Mouse (Mus musculus) stomach, postnatal 0 days (tissue): ENCODE results near the gene Gpc3. TPM values are rescaled to one million over a fixed set of nuclear protein-coding genes. Genes with fewer than 3 reads are reported as not detected.
A peak's percentile ranks its signal among the peaks of the same experiment; 100 is the strongest.

ENCODE experiments used
- ATAC-seq: fragments of 200-750 bp; cut with Nextera tagmentation; 2 replicates; pipeline ENCODE4 v1.8.0; 2017; ENCODE audit not compliant: low FRiP score, low TSS enrichment
- DNase-seq: peaks from one replicate; pipeline ENCODE4 v3.0.0-alpha.2; 2016; ENCODE audit warnings: low spot score
- H3K27ac ChIP-seq: fragments of 300-500 bp; sonication (generic); replicated peaks from 2 replicates; pipeline ENCODE4 v1.5.1; 2014; ENCODE audit warnings: mild to moderate bottlenecking, control low read depth
- H3K27me3 ChIP-seq: fragments of 300-500 bp; sonication (generic); 2 replicates; pipeline ENCODE4 v1.6.1; 2014; ENCODE audit warnings: low read length; ENCODE audit not compliant: control insufficient read depth, insufficient read depth
- H3K36me3 ChIP-seq: fragments of 300-500 bp; sonication (generic); 2 replicates; pipeline ENCODE4 v1.6.1; 2014; ENCODE audit warnings: low read length, mixed read lengths; ENCODE audit not compliant: control insufficient read depth, insufficient read depth
- H3K4me1 ChIP-seq: fragments of 300-500 bp; sonication (generic); replicated peaks from 2 replicates; pipeline ENCODE4 v1.6.1; 2014; ENCODE audit warnings: antibody characterized with exemption; ENCODE audit not compliant: control insufficient read depth, insufficient read depth
- H3K4me2 ChIP-seq: fragments of 300-500 bp; sonication (generic); replicated peaks from 2 replicates; pipeline ENCODE4 v1.6.1; 2014; ENCODE audit warnings: low read depth, mild to moderate bottlenecking, control low read depth, moderate library complexity
- H3K4me3 ChIP-seq: fragments of 300-500 bp; sonication (generic); 2 replicates; pipeline ENCODE4 v1.5.1; 2014; ENCODE audit warnings: low read depth, low read length, control low read depth
- H3K9ac ChIP-seq: fragments of 300-500 bp; sonication (generic); 2 replicates; pipeline ENCODE4 v1.6.1; 2014; ENCODE audit warnings: mild to moderate bottlenecking, low read length, control low read depth, mixed read lengths
- H3K9me3 ChIP-seq: fragments of 300-500 bp; sonication (generic); 2 replicates; pipeline ENCODE4 v1.6.1; 2016; ENCODE audit warnings: low read length; ENCODE audit not compliant: control insufficient read depth
- CTCF ChIP-seq: IDR thresholded peaks from 2 replicates; pipeline ENCODE4 v1.5.1; 2016; ENCODE audit warnings: antibody characterized with exemption, low read depth, mild to moderate bottlenecking, moderate library complexity
- EP300 ChIP-seq: optimal IDR thresholded peaks from 2 replicates; pipeline ENCODE3; 2016; ENCODE audit warnings: antibody characterized with exemption
- WGBS: fragments of 180-500 bp; shearing (Covaris S2); extraction: QIAGEN DNeasy Blood & Tissue Kit; methylation state at CpG from one replicate; pipeline ENCODE4 v1.1.7; 2014; 5-methylcytosine and 5-hydroxymethylcytosine counted together
- polyA plus RNA-seq: library from polyadenylated mRNA; unstranded; fragments of >200 nt; fragmentation: Nextera tagmentation; extraction: Ambion mirVana; gene quantifications from 2 replicates; pipeline ENCODE4 v1.2.1, GENCODE M21; 2015

Gpc3 gene
- polyA plus RNA-seq, 1 experiment from 2014 or later: 238 TPM

- Histone ChIP-seq H3K27me3 (no peaks in the 10 kb centered on the region), H3K4me2 (no peak overlapping the region), H3K9ac (no peak overlapping the region), H3K36me3 (no peaks in the 10 kb centered on the region), H3K4me1 (no peaks in the 10 kb centered on the region), H3K27ac (0 out of 2 replicates have a peak overlapping the region, but pooled peaks have one; percentile 24), H3K9me3 (no peaks in the 10 kb centered on the region), H3K4me3 (no peak overlapping the region)
- no peak for TF ChIP-seq EP300
- TF ChIP-seq CTCF: peak; percentile 68
- DNase-seq: peak; percentile 39
- 60% methylated on average over 3 of the region's 3 CpGs for WGBS
- ATAC-seq: no peak
Measured at GRCm38 (mm10) chrX:52375129-52375528, 238.6 kb downstream of the Gpc3 start.

GRCm38 (mm10) chrX:52374209-52374608, 239.5 kb downstream of the Gpc3 start:
- H3K36me3 ChIP-seq: no peaks in the 10 kb centered on the region
- no peaks in the 10 kb centered on the region for H3K9me3 ChIP-seq
- no peaks in the 10 kb centered on the region for H3K27me3 ChIP-seq
- no peak overlapping the region for H3K9ac ChIP-seq
- H3K4me2 ChIP-seq: no peak overlapping the region
- no peak overlapping the region for H3K4me3 ChIP-seq
- TF ChIP-seq EP300 (no peak), CTCF (no peak)
- H3K27ac ChIP-seq: peak overlapping the region; percentile 31; the same call in 1 of the 2 replicates
- no peaks in the 10 kb centered on the region for H3K4me1 ChIP-seq
- peak; percentile 90 for ATAC-seq
- peak; percentile 64 for DNase-seq
- WGBS: 70% methylated on average over 14 of the region's 14 CpGs

GRCm38 (mm10) chrX:52372436-52372835, 241.3 kb downstream of the Gpc3 start:
- Histone ChIP-seq H3K27me3 (no peaks in the 10 kb centered on the region), H3K4me1 (no peaks in the 10 kb centered on the region), H3K9ac (no peak overlapping the region), H3K27ac (peak overlapping the region; percentile 65), H3K4me2 (no peak overlapping the region), H3K36me3 (no peaks in the 10 kb centered on the region), H3K4me3 (no peak overlapping the region), H3K9me3 (no peaks in the 10 kb centered on the region)
- DNase-seq: peak; percentile 53
- WGBS: 50% methylated on average over 5 of the region's 5 CpGs
- TF ChIP-seq EP300 (no peak), CTCF (no peak)
- ATAC-seq: peak; percentile 84

- ATAC-seq (no peak), DNase-seq (no peak)
- no peaks in the 10 kb centered on the region for H3K36me3 ChIP-seq
- no peaks in the 10 kb centered on the region for H3K4me1 ChIP-seq
- H3K9ac ChIP-seq: no peak overlapping the region
- H3K27me3 ChIP-seq: no peaks in the 10 kb centered on the region
- no peaks in the 10 kb centered on the region for H3K9me3 ChIP-seq
- no peak overlapping the region for H3K27ac ChIP-seq
- H3K4me3 ChIP-seq: no peak overlapping the region
- no peak overlapping the region for H3K4me2 ChIP-seq
- 72% methylated on average over 8 of the region's 8 CpGs for WGBS
- TF ChIP-seq EP300 (no peak), CTCF (peak; percentile 74)
Measured at GRCm38 (mm10) chrX:52369938-52370758, 243.6 kb downstream of the Gpc3 start.

GRCm38 (mm10) chrX:52369304-52369937, 244.3 kb downstream of the Gpc3 start:
- no peak for TF ChIP-seq CTCF
- no peak for TF ChIP-seq EP300
- Histone ChIP-seq H3K9me3 (no peaks in the 10 kb centered on the region), H3K27me3 (no peaks in the 10 kb centered on the region), H3K4me2 (no peak overlapping the region), H3K27ac (no peak overlapping the region), H3K4me1 (no peaks in the 10 kb centered on the region), H3K9ac (no peak overlapping the region), H3K4me3 (no peak overlapping the region), H3K36me3 (no peaks in the 10 kb centered on the region)
- DNase-seq: no peak
- 67% methylated on average over 6 of the region's 6 CpGs for WGBS
- ATAC-seq: no peak

GRCm38 (mm10) chrX:52366826-52367225, 246.9 kb downstream of the Gpc3 start:
- no peak overlapping the region for H3K4me3 ChIP-seq
- no peaks in the 10 kb centered on the region for H3K36me3 ChIP-seq
- no peaks in the 10 kb centered on the region for H3K27me3 ChIP-seq
- no peak for ATAC-seq
- H3K4me1 ChIP-seq: no peaks in the 10 kb centered on the region
- no peaks in the 10 kb centered on the region for H3K9me3 ChIP-seq
- H3K9ac ChIP-seq: no peak overlapping the region
- no peak for DNase-seq
- H3K4me2 ChIP-seq: no peak overlapping the region
- WGBS: 62% methylated on average over 5 of the region's 5 CpGs
- no peak for TF ChIP-seq CTCF
- no peak for TF ChIP-seq EP300
- no peak overlapping the region for H3K27ac ChIP-seq
